Mouse (Mus musculus): ENCODE data around the gene Map7. TPM values are rescaled to one million over a fixed set of nuclear protein-coding genes. Genes with fewer than 3 reads are reported as not detected.

Map7 gene
- 8.0 and 8.2 TPM in 2 replicates for polyA plus RNA-seq (2014; fragmentation: Nextera tagmentation; extraction: Ambion mirVana)

GRCm38 (mm10) chr10:20148130-20148772 lies at the start of gene Map7:
TSS of gene Map7 (plus strand) at chr10:20148471.
- Histone ChIP-seq H3K27me3 (ENCODE audit: control insufficient read depth, insufficient read depth, low read length) (peaks cover 25% of the 10 kb centered on the region), H3K27ac (ENCODE audit: low read depth, low read length) (no peak within 1 kb of the TSS), H3K4me2 (ENCODE audit: low read depth, low read length, severe bottlenecking) (peak within 1 kb of the TSS; percentile 95), H3K4me3 (ENCODE audit: low read depth, low read length) (peak within 1 kb of the TSS; percentile 70), H3K36me3 (ENCODE audit: control insufficient read depth, insufficient read depth, low read length) (no peaks in the 10 kb centered on the region), H3K9me3 (ENCODE audit: control insufficient read depth, low read length) (no peaks in the 10 kb centered on the region), H3K4me1 (replicated peaks; ENCODE audit: control insufficient read depth, insufficient read depth, low read length) (peaks cover 9% of the 10 kb centered on the region; the same call in 1 of the 2 replicates), H3K9ac (ENCODE audit: low read length) (peak within 1 kb of the TSS; percentile 67)
- 3% methylated on average over 51 of the region's 51 CpGs for WGBS
- ATAC-seq (replicated peaks; ENCODE audit: low FRiP score) (peak; percentile 6; the same call in 1 of the 2 replicates), DNase-seq (ENCODE audit: low spot score) (peak; percentile 67)

- Histone ChIP-seq H3K9ac (ENCODE audit: low read length) (no peak overlapping the region), H3K9me3 (ENCODE audit: control insufficient read depth, low read length) (no peaks in the 10 kb centered on the region), H3K4me2 (ENCODE audit: low read depth, low read length, severe bottlenecking) (no peak overlapping the region), H3K27ac (ENCODE audit: low read depth, low read length) (no peak overlapping the region), H3K4me3 (ENCODE audit: low read depth, low read length) (no peak overlapping the region), H3K27me3 (ENCODE audit: control insufficient read depth, insufficient read depth, low read length) (no peaks in the 10 kb centered on the region), H3K4me1 (replicated peaks; ENCODE audit: control insufficient read depth, insufficient read depth, low read length) (no peaks in the 10 kb centered on the region), H3K36me3 (ENCODE audit: control insufficient read depth, insufficient read depth, low read length) (no peaks in the 10 kb centered on the region)
- no peak for DNase-seq (ENCODE audit: low spot score)
- no peak for ATAC-seq (replicated peaks; ENCODE audit: low FRiP score)
- 92% methylated on average over 6 of the region's 6 CpGs for WGBS
These were observed 46.8 kb upstream of the Map7 start for GRCm38 (mm10) chr10:20101456-20101855.

GRCm38 (mm10) chr10:20104271-20104931 lies 43.9 kb upstream of the Map7 start:
- no peak for DNase-seq (ENCODE audit: low spot score)
- 82% methylated on average over 8 of the region's 8 CpGs for WGBS

GRCm38 (mm10) chr10:20105575-20105974 lies 42.7 kb upstream of the Map7 start:
- WGBS: 82% methylated on average over 4 of the region's 4 CpGs
- Histone ChIP-seq H3K4me3 (ENCODE audit: low read depth, low read length) (no peak overlapping the region), H3K4me1 (replicated peaks; ENCODE audit: control insufficient read depth, insufficient read depth, low read length) (no peaks in the 10 kb centered on the region), H3K27me3 (ENCODE audit: control insufficient read depth, insufficient read depth, low read length) (no peaks in the 10 kb centered on the region), H3K4me2 (ENCODE audit: low read depth, low read length, severe bottlenecking) (no peak overlapping the region), H3K9ac (ENCODE audit: low read length) (no peak overlapping the region), H3K36me3 (ENCODE audit: control insufficient read depth, insufficient read depth, low read length) (no peaks in the 10 kb centered on the region), H3K27ac (ENCODE audit: low read depth, low read length) (no peak overlapping the region), H3K9me3 (ENCODE audit: control insufficient read depth, low read length) (no peaks in the 10 kb centered on the region)
- no peak for ATAC-seq (replicated peaks; ENCODE audit: low FRiP score)
- DNase-seq (ENCODE audit: low spot score): no peak

More at GRCm38 (mm10) chr10:20104271-20104931, 43.9 kb upstream of the Map7 start:
- ATAC-seq (replicated peaks; ENCODE audit: low FRiP score): no peak
- H3K9me3 ChIP-seq (ENCODE audit: control insufficient read depth, low read length): no peaks in the 10 kb centered on the region
- H3K4me2 ChIP-seq (ENCODE audit: low read depth, low read length, severe bottlenecking): no peak overlapping the region
- H3K27me3 ChIP-seq (ENCODE audit: control insufficient read depth, insufficient read depth, low read length): no peaks in the 10 kb centered on the region
- no peak overlapping the region for H3K27ac ChIP-seq (ENCODE audit: low read depth, low read length)
- H3K9ac ChIP-seq (ENCODE audit: low read length): no peak overlapping the region
- no peak overlapping the region for H3K4me3 ChIP-seq (ENCODE audit: low read depth, low read length)
- no peaks in the 10 kb centered on the region for H3K4me1 ChIP-seq (replicated peaks; ENCODE audit: control insufficient read depth, insufficient read depth, low read length)
- no peaks in the 10 kb centered on the region for H3K36me3 ChIP-seq (ENCODE audit: control insufficient read depth, insufficient read depth, low read length)

GRCm38 (mm10) chr10:20107031-20107430 lies 41.2 kb upstream of the Map7 start:
- WGBS: 94% methylated on average over 14 of the region's 14 CpGs
- DNase-seq (ENCODE audit: low spot score): no peak
- no peak for ATAC-seq (replicated peaks; ENCODE audit: low FRiP score)

GRCm38 (mm10) chr10:20111508-20111907 lies 36.8 kb upstream of the Map7 start:
- WGBS: 92% methylated on average over 5 of the region's 5 CpGs
- DNase-seq (ENCODE audit: low spot score) (no peak), ATAC-seq (replicated peaks; ENCODE audit: low FRiP score) (no peak)
- Histone ChIP-seq H3K9ac (ENCODE audit: low read length) (no peak overlapping the region), H3K4me3 (ENCODE audit: low read depth, low read length) (no peak overlapping the region), H3K4me1 (replicated peaks; ENCODE audit: control insufficient read depth, insufficient read depth, low read length) (no peaks in the 10 kb centered on the region), H3K4me2 (ENCODE audit: low read depth, low read length, severe bottlenecking) (no peak overlapping the region), H3K9me3 (ENCODE audit: control insufficient read depth, low read length) (no peaks in the 10 kb centered on the region), H3K27me3 (ENCODE audit: control insufficient read depth, insufficient read depth, low read length) (no peaks in the 10 kb centered on the region), H3K36me3 (ENCODE audit: control insufficient read depth, insufficient read depth, low read length) (no peaks in the 10 kb centered on the region), H3K27ac (ENCODE audit: low read depth, low read length) (no peak overlapping the region)

More at GRCm38 (mm10) chr10:20107031-20107430, 41.2 kb upstream of the Map7 start:
- Histone ChIP-seq H3K4me3 (ENCODE audit: low read depth, low read length) (no peak overlapping the region), H3K4me1 (replicated peaks; ENCODE audit: control insufficient read depth, insufficient read depth, low read length) (no peaks in the 10 kb centered on the region), H3K4me2 (ENCODE audit: low read depth, low read length, severe bottlenecking) (no peak overlapping the region), H3K27ac (ENCODE audit: low read depth, low read length) (no peak overlapping the region), H3K27me3 (ENCODE audit: control insufficient read depth, insufficient read depth, low read length) (no peaks in the 10 kb centered on the region), H3K9me3 (ENCODE audit: control insufficient read depth, low read length) (no peaks in the 10 kb centered on the region), H3K9ac (ENCODE audit: low read length) (no peak overlapping the region), H3K36me3 (ENCODE audit: control insufficient read depth, insufficient read depth, low read length) (no peaks in the 10 kb centered on the region)

GRCm38 (mm10) chr10:20112026-20112973 lies 36.0 kb upstream of the Map7 start:
- Histone ChIP-seq H3K4me3 (ENCODE audit: low read depth, low read length) (no peak overlapping the region), H3K27ac (ENCODE audit: low read depth, low read length) (no peak overlapping the region), H3K4me2 (ENCODE audit: low read depth, low read length, severe bottlenecking) (no peak overlapping the region), H3K4me1 (replicated peaks; ENCODE audit: control insufficient read depth, insufficient read depth, low read length) (no peaks in the 10 kb centered on the region), H3K36me3 (ENCODE audit: control insufficient read depth, insufficient read depth, low read length) (no peaks in the 10 kb centered on the region), H3K9me3 (ENCODE audit: control insufficient read depth, low read length) (no peaks in the 10 kb centered on the region), H3K27me3 (ENCODE audit: control insufficient read depth, insufficient read depth, low read length) (no peaks in the 10 kb centered on the region), H3K9ac (ENCODE audit: low read length) (no peak overlapping the region)
- DNase-seq (ENCODE audit: low spot score): no peak
- ATAC-seq (replicated peaks; ENCODE audit: low FRiP score): no peak
- 88% methylated on average over 18 of the region's 18 CpGs for WGBS
